Mouse (Mus musculus): ENCODE data around the gene Cdr1. TPM values are rescaled to one million over a fixed set of nuclear protein-coding genes. Genes with fewer than 3 reads are reported as not detected.
A peak's percentile ranks its signal among the peaks of the same experiment; 100 is the strongest.

Gene Cdr1
- total RNA-seq (2014; fragmentation: Nextera tagmentation) = not detected in 2 replicates
- not detected in 2 replicates for total RNA-seq (2017)

DNA sequence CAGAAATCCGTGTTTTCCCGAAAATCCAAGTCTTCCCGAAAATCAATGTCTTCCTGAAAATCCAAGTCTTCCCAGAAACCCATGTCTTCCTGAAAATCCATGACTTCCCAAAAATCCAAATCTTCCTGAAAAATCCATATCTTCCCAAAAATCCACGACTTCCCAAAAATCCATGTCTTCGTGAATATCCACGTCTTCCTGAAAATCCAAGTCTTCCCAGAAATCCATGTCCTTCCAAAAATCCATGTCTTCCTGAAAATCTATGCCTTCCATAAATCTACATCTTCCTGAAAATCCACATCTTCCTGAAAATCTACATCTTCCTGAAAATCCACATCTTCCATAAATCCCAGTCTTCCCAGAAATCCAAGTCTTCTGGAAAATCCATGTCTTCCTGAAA lies at the start of gene Cdr1:
Gene Cdr1 (minus strand): TSS at position 101 of the 400 bp plus-strand sequence.
- ATAC-seq (replicated peaks; ENCODE audit: poor library complexity, severe bottlenecking) = no peak

- ATAC-seq (replicated peaks; ENCODE audit: poor library complexity, severe bottlenecking) = no peak
Observed at GRCm38 (mm10) chrX:61185869-61186268, 511 bp upstream of the Cdr1 start.

GRCm38 (mm10) chrX:61166519-61166918 lies 18.8 kb downstream of the Cdr1 start:
- ATAC-seq (replicated peaks; ENCODE audit: poor library complexity, severe bottlenecking) = peak; percentile 53; the same call in 1 of the 2 replicates

GRCm38 (mm10) chrX:61161249-61161648 lies 24.1 kb downstream of the Cdr1 start:
- ATAC-seq (replicated peaks; ENCODE audit: poor library complexity, severe bottlenecking) = no peak

DNA sequence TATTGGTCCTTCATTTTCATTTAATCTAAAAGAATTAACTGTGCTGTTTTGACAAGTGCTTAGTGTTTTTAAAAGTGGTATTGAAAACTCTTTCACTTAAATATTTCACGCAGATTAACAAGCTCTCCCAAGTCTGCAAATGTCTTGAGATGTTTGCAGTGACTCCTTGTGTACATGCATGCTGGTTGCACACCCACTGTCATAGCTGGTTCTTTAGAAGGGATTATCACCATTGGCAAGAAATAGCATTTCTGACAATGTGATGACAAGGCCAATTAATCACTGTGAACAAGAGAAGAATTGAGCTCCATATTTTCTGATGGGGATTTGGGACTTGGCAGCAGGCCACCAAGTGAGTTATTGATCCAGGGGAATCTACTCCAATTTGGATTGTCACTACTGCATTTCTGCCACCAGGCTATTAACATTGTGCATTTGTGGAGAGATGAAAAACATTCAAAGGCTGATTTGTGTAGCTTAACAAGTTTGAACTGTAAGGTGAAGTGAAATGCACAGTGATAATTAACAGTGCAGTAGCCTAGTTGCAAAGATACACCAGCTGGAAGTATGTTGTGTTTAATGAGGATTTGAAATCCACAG lies 30.6 kb downstream of the Cdr1 start:
- no peak for ATAC-seq (replicated peaks; ENCODE audit: poor library complexity, severe bottlenecking)

GRCm38 (mm10) chrX:61154246-61154645 lies 31.1 kb downstream of the Cdr1 start:
- no peak for ATAC-seq (replicated peaks; ENCODE audit: poor library complexity, severe bottlenecking)

DNA sequence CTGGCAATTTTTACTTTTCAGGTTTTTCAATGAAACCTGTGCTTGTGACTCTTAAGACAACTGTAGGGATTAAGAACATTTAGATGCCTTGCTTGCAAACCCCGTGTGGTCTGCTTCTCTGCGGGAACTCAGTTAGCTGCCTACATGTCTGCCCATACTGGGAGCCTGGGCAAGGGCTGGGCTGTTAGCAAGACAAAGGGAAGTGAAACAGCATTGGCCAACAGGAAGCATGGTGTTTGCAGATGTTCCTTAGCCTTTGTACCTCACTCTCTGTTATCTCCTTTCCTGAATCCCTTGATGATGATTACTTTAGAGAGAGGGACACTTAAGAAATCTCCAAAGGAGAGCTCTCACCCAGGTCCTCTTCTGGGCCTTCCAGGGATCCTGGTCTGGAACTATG lies 38.8 kb downstream of the Cdr1 start:
- peak; percentile 73 for ATAC-seq (replicated peaks; ENCODE audit: poor library complexity, severe bottlenecking)

GRCm38 (mm10) chrX:61145416-61145815 lies 39.9 kb downstream of the Cdr1 start:
- no peak for ATAC-seq (replicated peaks; ENCODE audit: poor library complexity, severe bottlenecking)

GRCm38 (mm10) chrX:61134592-61134991 lies 50.8 kb downstream of the Cdr1 start:
- ATAC-seq (replicated peaks; ENCODE audit: poor library complexity, severe bottlenecking) = no peak
